ENCODE assay signal across 8 mouse cellular contexts in the genomic region with DNA sequence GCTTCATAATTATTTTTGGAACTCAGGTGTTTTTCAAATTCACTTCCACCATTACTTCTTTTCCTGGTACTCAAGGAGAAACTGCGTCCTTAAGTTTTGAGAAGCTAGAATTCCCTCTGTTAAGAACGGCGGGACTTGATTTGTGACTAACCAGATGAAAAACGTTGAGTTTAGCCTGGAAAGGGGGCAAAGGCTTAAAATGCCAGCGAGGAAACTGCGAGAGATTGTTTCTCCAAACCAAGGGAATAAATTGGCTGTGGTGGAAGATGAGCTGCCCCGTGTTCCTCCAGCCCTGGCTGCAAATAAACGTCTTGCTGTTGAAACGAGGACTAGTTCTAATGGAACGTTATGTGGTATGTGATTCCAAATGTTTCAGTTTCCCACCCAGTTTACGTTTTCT. TPM values are rescaled to one million over a fixed set of nuclear protein-coding genes. Genes with fewer than 3 reads are reported as not detected.
A peak's percentile ranks its signal among the peaks of the same experiment; 100 is the strongest.
DNase-seq lines count a peak whose midpoint lies in the region; ATAC-seq and TF ChIP-seq lines count a peak whose summit lies in the region.

No protein-coding gene starts in this region.

- peak overlapping the region; percentile 95; the same call in 1 of the 2 replicates for H3K9ac ChIP-seq in kidney, postnatal 0 days (ENCODE audit: low read depth, low read length)
- H3K9ac ChIP-seq in hindbrain, embryonic 15.5 days, result peak overlapping the region; percentile 32

- H3K27me3 ChIP-seq in kidney, postnatal 0 days (ENCODE audit: insufficient read depth, low read length), result no peaks in the 10 kb centered on the region
- no peaks in the 10 kb centered on the region for H3K27me3 ChIP-seq in hindbrain, embryonic 15.5 days
- H3K27me3 ChIP-seq in myocyte (ENCODE audit: control insufficient read depth, insufficient read depth, insufficient read length), result no peaks in the 10 kb centered on the region

- H3K4me1 ChIP-seq in kidney, postnatal 0 days (replicated peaks; ENCODE audit: insufficient read depth, low read length), result peaks cover 5% of the 10 kb centered on the region
- peaks cover 8% of the 10 kb centered on the region for H3K4me1 ChIP-seq in bone marrow macrophage, adult 2 months (ENCODE audit: control insufficient read depth, insufficient read depth, low read length)
- peaks cover 43% of the 10 kb centered on the region for H3K4me1 ChIP-seq in hindbrain, embryonic 15.5 days (replicated peaks)

- DNase-seq in kidney, postnatal 0 days (ENCODE audit: low spot score), result peak; percentile 10
- DNase-seq in kidney, postnatal 10 days, result no peak
- DNase-seq in spleen, postnatal 4 days (ENCODE audit: low spot score in 2 of 2), result no peak
- DNase-seq in cerebellum, adult 11-12 months, result no peak
- DNase-seq in right cerebral cortex, postnatal 14 days, result no peak

- H3K27ac ChIP-seq in kidney, postnatal 0 days, result no peak overlapping the region
- no peak overlapping the region for H3K27ac ChIP-seq in bone marrow macrophage, adult 2 months (ENCODE audit: insufficient read depth, low read depth, low read length)
- H3K27ac ChIP-seq in hindbrain, embryonic 15.5 days (replicated peaks), result no peak overlapping the region

- ATAC-seq in kidney, postnatal 0 days (replicated peaks; ENCODE audit: low FRiP score, low read depth), result no peak
- ATAC-seq in hindbrain, embryonic 15.5 days (ENCODE audit: low FRiP score, low read depth), result no peak

- H3K36me3 ChIP-seq in kidney, postnatal 0 days (ENCODE audit: insufficient read depth, low read length), result peaks cover 20% of the 10 kb centered on the region; the same call in 1 of the 2 replicates
- peaks cover 20% of the 10 kb centered on the region for H3K36me3 ChIP-seq in hindbrain, embryonic 15.5 days
- H3K36me3 ChIP-seq in myocyte (ENCODE audit: control insufficient read depth, insufficient read depth), result peaks cover 33% of the 10 kb centered on the region

- peak overlapping the region; percentile 92 for H3K4me3 ChIP-seq in kidney, postnatal 0 days (replicated peaks; ENCODE audit: low read depth, low read length)
- H3K4me3 ChIP-seq in bone marrow macrophage, adult 2 months (ENCODE audit: insufficient read depth, low read length), result peak overlapping the region; percentile 100
- peak overlapping the region; percentile 99 for H3K4me3 ChIP-seq in hindbrain, embryonic 15.5 days
- peak overlapping the region; percentile 84 for H3K4me3 ChIP-seq in myocyte

- H3ac ChIP-seq in myocyte (ENCODE audit: control insufficient read depth, insufficient read length), result peak overlapping the region; percentile 39

- no peak for TF ChIP-seq CTCF in kidney, postnatal 0 days (IDR thresholded peaks at IDR 0.05; ENCODE audit: low read depth)
- no peak for TF ChIP-seq CTCF in bone marrow macrophage, adult 2 months (IDR thresholded peaks at IDR 0.05; ENCODE audit: low read depth, low read length)

- no peaks in the 10 kb centered on the region for H3K9me3 ChIP-seq in kidney, postnatal 0 days (replicated peaks; ENCODE audit: low read length)
- no peaks in the 10 kb centered on the region for H3K9me3 ChIP-seq in hindbrain, embryonic 15.5 days

- peaks cover 53% of the 10 kb centered on the region for H3K79me2 ChIP-seq in myocyte (ENCODE audit: control insufficient read depth, insufficient read depth)

- TF ChIP-seq POLR2A in bone marrow macrophage, adult 2 months (IDR thresholded peaks at IDR 0.05; ENCODE audit: borderline replicate concordance, low read depth, low read length), result no peak
- no peak for TF ChIP-seq POLR2A in myocyte (IDR thresholded peaks at IDR 0.05; ENCODE audit: insufficient read length, low read depth)

- H3K4me2 ChIP-seq in kidney, postnatal 0 days (ENCODE audit: low read length), result peak overlapping the region; percentile 78
- H3K4me2 ChIP-seq in hindbrain, embryonic 15.5 days, result peak overlapping the region; percentile 91
- H3K4me2 ChIP-seq in myocyte (ENCODE audit: low read depth), result peak overlapping the region; percentile 93

- 2% methylated on average over 11 of the region's 11 CpGs for WGBS in kidney, postnatal 0 days
- 9% methylated on average over 10 of the region's 11 CpGs for WGBS in hindbrain, embryonic 15.5 days

TF ChIP-seq in myocyte, 11 proteins besides CTCF, POLR2A, EP300 and RAD21:
- TF ChIP-seq REST (IDR thresholded peaks at IDR 0.05; ENCODE audit: insufficient read depth, insufficient read length), result no peak
- no peak for TF ChIP-seq TCF12 (IDR thresholded peaks at IDR 0.05; ENCODE audit: insufficient read depth, poor library complexity, severe bottlenecking)
- TF ChIP-seq TCF3 (IDR thresholded peaks at IDR 0.05; ENCODE audit: insufficient read length, low read depth), result no peak
- TF ChIP-seq MAX (IDR thresholded peaks at IDR 0.05; ENCODE audit: low read depth), result no peak
- TF ChIP-seq SRF (IDR thresholded peaks at IDR 0.05; ENCODE audit: control insufficient read depth, insufficient read length, low read depth), result no peak
- TF ChIP-seq MYOD1 (IDR thresholded peaks at IDR 0.05; ENCODE audit: control insufficient read depth in 1 of 3, insufficient read length in 2 of 3, low read depth in 2 of 3), result no peak
- TF ChIP-seq E2F4 (IDR thresholded peaks at IDR 0.05; ENCODE audit: insufficient read depth), result no peak
- no peak for TF ChIP-seq CEBPB (IDR thresholded peaks at IDR 0.05; ENCODE audit: insufficient read depth, poor library complexity, severe bottlenecking)
- TF ChIP-seq MYOG (IDR thresholded peaks at IDR 0.05; ENCODE audit: control insufficient read depth in 1 of 3, insufficient read depth in 1 of 3, insufficient read length in 2 of 3, low read depth in 2 of 3), result no peak
- TF ChIP-seq USF1 (IDR thresholded peaks at IDR 0.05; ENCODE audit: low read depth), result no peak
- TF ChIP-seq POLR2AphosphoS2 (IDR thresholded peaks at IDR 0.05; ENCODE audit: insufficient read length, low read depth), result no peak
TF ChIP-seq in myocyte: peak in this region for 0.

RNA-seq across cellular contexts. Expression of gene 2700049A03Rik, which starts 1.0 kb away (rescaled TPM):
- polyA plus RNA-seq in kidney, postnatal 0 days (2015; fragmentation: Nextera tagmentation; extraction: Ambion mirVana), result 7.8 and 10.7 TPM in 2 replicates
- 6.5 and 6.8 TPM in 2 replicates for polyA plus RNA-seq in bone marrow macrophage, adult 2 months (2012; ENCODE audit: insufficient read depth, insufficient read length, missing spikeins)
- 10.6 and 12.1 TPM in 2 replicates for polyA plus RNA-seq in hindbrain, embryonic 15.5 days (2015; fragmentation: Nextera tagmentation; extraction: Ambion mirVana)
- polyA plus RNA-seq in myocyte (2012; fragmentation: generic; extraction: Trizol), result 1.9 TPM

RNA-seq across cellular contexts. Expression of gene Timm9, which starts 1.2 kb away (rescaled TPM):
- 111 and 114 TPM in 2 replicates for polyA plus RNA-seq in kidney, postnatal 0 days (2015; fragmentation: Nextera tagmentation; extraction: Ambion mirVana)
- polyA plus RNA-seq in bone marrow macrophage, adult 2 months (2012; ENCODE audit: insufficient read depth, insufficient read length, missing spikeins), result 19.8 and 23.2 TPM in 2 replicates
- polyA plus RNA-seq in hindbrain, embryonic 15.5 days (2015; fragmentation: Nextera tagmentation; extraction: Ambion mirVana), result 107 and 114 TPM in 2 replicates
- 38.0 TPM for polyA plus RNA-seq in myocyte (2012; fragmentation: generic; extraction: Trizol)

RNA-seq across cellular contexts. Expression of gene Tomm20l, which starts 26.5 kb away (rescaled TPM):
- 0.27 TPM in 1 of 2 replicates, not detected in the other for polyA plus RNA-seq in kidney, postnatal 0 days (2015; fragmentation: Nextera tagmentation; extraction: Ambion mirVana)
- not detected in 2 replicates for polyA plus RNA-seq in bone marrow macrophage, adult 2 months (2012; ENCODE audit: insufficient read depth, insufficient read length, missing spikeins)
- polyA plus RNA-seq in hindbrain, embryonic 15.5 days (2015; fragmentation: Nextera tagmentation; extraction: Ambion mirVana), result not detected in 2 replicates
- not detected for polyA plus RNA-seq in myocyte (2012; fragmentation: generic; extraction: Trizol)
